Mouse (Mus musculus) liver, embryonic 14.5 days (tissue): Measurements from ENCODE around the gene Pgs1. TPM values are rescaled to one million over a fixed set of nuclear protein-coding genes. Genes with fewer than 3 reads are reported as not detected.

Experiments used
- ATAC-seq: fragments of 200-750 bp; cut with Nextera tagmentation; 2 replicates; pipeline ENCODE4 v1.8.0; 2017; ENCODE audit warnings: moderate number of reproducible peaks, mild to moderate bottlenecking, moderate library complexity; ENCODE audit not compliant: insufficient read depth
- DNase-seq, 3 experiments: peaks; one replicate each; pipeline ENCODE4 v3.0.0-alpha.2; 2012 to 2013; ENCODE audit warnings: low read depth in 3 of 3, low spot score in 3 of 3
- H3K27ac ChIP-seq: fragments of 300-500 bp; sonication (generic); 2 replicates; pipeline ENCODE4 v1.5.1; 2014; ENCODE audit warnings: moderate library complexity, mild to moderate bottlenecking, control low read depth, inconsistent platforms
- H3K27me3 ChIP-seq: fragments of 300-500 bp; sonication (generic); 2 replicates; pipeline ENCODE4 v1.6.1; 2014; ENCODE audit warnings: mild to moderate bottlenecking, low read length, moderate library complexity; ENCODE audit not compliant: control insufficient read depth, insufficient read depth
- H3K36me3 ChIP-seq: fragments of 300-500 bp; sonication (generic); replicated peaks from 2 replicates; pipeline ENCODE4 v1.6.1; 2014; ENCODE audit warnings: low read depth; ENCODE audit not compliant: control insufficient read depth, insufficient read depth
- H3K4me1 ChIP-seq, 2 experiments: fragments of 200-500 bp in 1 of 2; fragments of 300-500 bp in 1 of 2; sonication (generic) in 1 of 2; replicated peaks; 2 replicates each; pipeline ENCODE4 v1.6.1; 2012 to 2014; ENCODE audit warnings: antibody characterized with exemption in 1 of 2, inconsistent platforms in 1 of 2, low read length in 1 of 2; ENCODE audit not compliant: control insufficient read depth in 2 of 2, insufficient read depth in 2 of 2
- H3K4me2 ChIP-seq: fragments of 300-500 bp; sonication (generic); 2 replicates; pipeline ENCODE4 v1.6.1; 2014; ENCODE audit warnings: low read depth, mild to moderate bottlenecking, control low read depth, moderate library complexity
- H3K4me3 ChIP-seq, 2 experiments: fragments of 200-500 bp in 1 of 2; fragments of 300-500 bp in 1 of 2; sonication (generic) in 1 of 2; 2 replicates each; pipeline ENCODE4 v1.5.1; 2012 to 2014; ENCODE audit warnings: low read depth in 2 of 2, low read length in 2 of 2, mild to moderate bottlenecking in 2 of 2, control low read depth in 1 of 2, inconsistent platforms in 1 of 2, moderate library complexity in 1 of 2; ENCODE audit not compliant: insufficient read depth in 1 of 2
- H3K9ac ChIP-seq: fragments of 300-500 bp; sonication (generic); replicated peaks from 2 replicates; pipeline ENCODE4 v1.6.1; 2014; ENCODE audit warnings: mild to moderate bottlenecking, control low read depth, moderate library complexity
- H3K9me3 ChIP-seq: fragments of 300-500 bp; sonication (generic); 2 replicates; pipeline ENCODE4 v1.6.1; 2016; ENCODE audit warnings: low read length, mixed read lengths; ENCODE audit not compliant: control insufficient read depth
- CTCF ChIP-seq: IDR thresholded peaks from 2 replicates; pipeline ENCODE4 v1.5.1; 2016; ENCODE audit warnings: antibody characterized with exemption, low read depth, control low read depth
- EP300 ChIP-seq: IDR thresholded peaks from 2 replicates; pipeline ENCODE4 v1.6.1; 2016; ENCODE audit warnings: antibody characterized with exemption, low read depth
- WGBS: fragments of 180-500 bp; shearing (Covaris S2); extraction: QIAGEN DNeasy Blood & Tissue Kit; methylation state at CpG from one replicate; pipeline ENCODE4 v1.1.7; 2014; ENCODE audit not compliant: insufficient replicate concordance; 5-methylcytosine and 5-hydroxymethylcytosine counted together
- polyA plus RNA-seq, 2 experiments: library from polyadenylated mRNA; depleted of rRNA in 1 of 2; stranded (reverse) in 1 of 2; unstranded in 1 of 2; fragments of >200 nt; fragmentation: Nextera tagmentation in 1 of 2; extraction: Ambion mirVana in 1 of 2; gene quantifications; 2 replicates each; pipeline versions ENCODE4 v1.2.1 to v1.2.3; 2012 to 2014

The Pgs1 gene
- polyA plus RNA-seq, 2 experiments, result 11.2 to 12.9 TPM

DNA sequence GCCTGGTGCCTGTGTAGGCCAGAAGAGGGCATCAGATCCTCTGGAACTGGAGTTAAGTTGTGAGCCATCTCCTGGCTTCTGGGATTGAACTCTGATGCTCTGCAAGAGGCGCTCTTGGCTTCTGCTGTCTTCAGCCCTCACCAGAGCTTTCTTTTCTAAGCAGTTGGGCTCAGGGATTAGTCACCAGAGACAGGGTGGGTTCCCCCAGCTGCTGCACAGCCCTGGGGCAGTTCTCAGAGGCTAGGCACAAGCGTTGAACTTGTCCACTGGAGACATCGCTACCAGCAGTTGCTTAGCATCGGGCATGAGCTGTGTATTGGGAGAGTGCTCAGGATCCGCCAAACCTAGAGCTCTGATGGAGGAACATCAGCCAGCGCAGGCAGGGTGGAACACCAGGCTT is 43.1 kb downstream of the Pgs1 start:
- Histone ChIP-seq H3K9me3 (no peaks in the 10 kb centered on the region), H3K27ac (no peak overlapping the region), H3K36me3 (no peaks in the 10 kb centered on the region), H3K9ac (no peak overlapping the region), H3K4me1 (no peaks in the 10 kb centered on the region), H3K27me3 (no peaks in the 10 kb centered on the region), H3K4me3 (no peak overlapping the region), H3K4me2 (no peak overlapping the region)
- DNase-seq, result no peak
- no peak for ATAC-seq
- TF ChIP-seq EP300 (no peak), CTCF (no peak)
- 83% methylated on average over 6 of the region's 6 CpGs for WGBS

DNA sequence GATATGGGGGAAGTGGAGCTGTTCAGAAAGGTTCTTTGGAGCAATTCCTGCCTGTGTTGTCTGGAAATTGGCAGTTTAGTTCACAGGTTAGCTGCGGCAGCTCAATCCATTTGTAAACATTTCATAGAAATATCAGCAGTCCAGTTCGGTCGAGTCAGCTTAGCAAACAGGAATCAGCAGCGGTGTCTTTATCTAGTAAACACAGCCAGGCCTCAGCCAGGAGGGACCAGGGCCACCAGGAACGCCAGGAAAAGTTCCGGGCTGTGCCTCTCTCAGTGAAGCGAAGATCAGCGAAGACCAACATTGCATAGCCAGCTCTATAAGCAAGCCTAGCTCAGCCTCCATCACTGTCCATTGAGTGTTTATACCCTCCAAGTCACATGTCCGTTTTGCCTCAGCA is 45.0 kb downstream of the Pgs1 start:
- ATAC-seq, result no peak
- no peak for DNase-seq
- 78% methylated on average over 9 of the region's 9 CpGs for WGBS

DNA sequence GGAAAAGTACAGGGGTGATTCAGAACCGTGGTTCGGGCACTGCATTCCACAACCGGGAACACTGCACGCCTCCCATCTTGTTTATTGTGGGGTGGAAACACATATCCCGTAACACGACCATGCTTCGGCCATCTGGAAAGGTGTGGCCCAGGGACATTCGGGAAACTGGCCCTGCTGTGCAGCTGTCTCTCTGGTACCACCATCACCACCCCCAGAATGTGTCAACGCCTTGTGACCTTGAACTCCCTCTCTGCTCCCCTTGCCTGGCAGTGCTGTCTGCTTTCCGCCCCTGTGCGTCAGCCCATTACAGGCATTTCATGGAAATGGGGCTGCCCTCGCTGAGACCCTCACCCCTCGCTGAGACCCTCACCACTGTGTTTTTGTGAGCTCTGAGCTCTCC is 48.3 kb downstream of the Pgs1 start:
- TF ChIP-seq CTCF (no peak), EP300 (no peak)
- Histone ChIP-seq H3K4me3 (no peak overlapping the region), H3K27ac (no peak overlapping the region), H3K4me2 (no peak overlapping the region), H3K27me3 (no peaks in the 10 kb centered on the region), H3K36me3 (no peaks in the 10 kb centered on the region), H3K9me3 (no peaks in the 10 kb centered on the region), H3K9ac (no peak overlapping the region), H3K4me1 (no peaks in the 10 kb centered on the region)
- WGBS, result 68% methylated on average over 13 of the region's 13 CpGs
- no peak for ATAC-seq
- no peak for DNase-seq

More for the DNA sequence above, 45.0 kb downstream of the Pgs1 start:
- H3K4me1 ChIP-seq, result no peaks in the 10 kb centered on the region
- H3K27ac ChIP-seq, result no peak overlapping the region
- no peak for TF ChIP-seq EP300
- TF ChIP-seq CTCF, result no peak
- no peaks in the 10 kb centered on the region for H3K36me3 ChIP-seq
- H3K27me3 ChIP-seq, result no peaks in the 10 kb centered on the region
- no peak overlapping the region for H3K9ac ChIP-seq
- no peaks in the 10 kb centered on the region for H3K9me3 ChIP-seq
- H3K4me2 ChIP-seq, result no peak overlapping the region
- H3K4me3 ChIP-seq, result no peak overlapping the region

DNA sequence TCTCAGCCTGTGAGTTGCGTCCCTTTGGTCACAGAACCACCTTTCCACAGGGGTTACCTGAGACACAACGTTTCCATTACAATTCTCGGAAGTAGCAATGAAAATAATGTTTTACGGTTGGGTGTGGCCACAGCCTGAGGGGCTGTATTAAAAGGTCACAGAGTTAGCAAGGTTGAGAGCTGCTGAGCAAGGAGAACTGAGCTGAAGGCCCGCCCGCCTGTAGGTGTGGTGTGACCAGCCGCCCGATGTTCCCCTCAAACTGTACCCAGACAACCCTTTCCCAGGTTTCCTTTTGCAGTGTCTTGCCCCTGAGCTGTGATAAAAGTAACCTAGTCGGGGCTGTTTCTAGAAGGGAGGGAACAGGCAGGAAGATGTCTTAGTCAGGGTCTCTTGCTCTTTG is 49.0 kb downstream of the Pgs1 start:
- no peak overlapping the region for H3K27ac ChIP-seq
- H3K4me2 ChIP-seq, result no peak overlapping the region
- H3K9ac ChIP-seq, result no peak overlapping the region
- H3K4me3 ChIP-seq, result no peak overlapping the region
- TF ChIP-seq CTCF (no peak), EP300 (no peak)
- ATAC-seq (no peak), DNase-seq (no peak)
- H3K4me1 ChIP-seq, result no peaks in the 10 kb centered on the region
- no peaks in the 10 kb centered on the region for H3K27me3 ChIP-seq
- H3K9me3 ChIP-seq, result no peaks in the 10 kb centered on the region
- no peaks in the 10 kb centered on the region for H3K36me3 ChIP-seq
- 51% methylated on average over 9 of the region's 9 CpGs for WGBS

DNA sequence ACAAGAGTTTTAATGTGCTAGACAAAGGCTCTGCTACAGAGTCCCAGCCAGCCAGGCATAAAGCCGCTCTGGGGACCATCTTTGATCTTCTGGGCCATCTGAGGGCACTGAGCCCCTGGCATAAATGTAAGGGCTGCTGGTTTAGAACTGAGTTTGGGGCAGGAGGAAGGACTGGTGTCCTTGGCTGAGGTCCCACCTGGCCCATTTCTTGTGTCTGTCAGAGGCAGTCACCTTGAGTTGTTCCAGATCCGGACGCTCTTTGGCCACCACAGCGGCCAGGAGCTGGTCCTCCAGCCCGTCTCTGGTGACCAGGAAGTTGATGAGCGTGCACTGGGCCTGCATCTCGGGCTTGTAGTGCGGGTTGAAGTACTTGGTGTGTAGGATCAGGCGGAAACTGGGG is 56.7 kb downstream of the Pgs1 start:
- Histone ChIP-seq H3K4me3 (no peak overlapping the region), H3K9me3 (no peaks in the 10 kb centered on the region), H3K4me2 (no peak overlapping the region), H3K27ac (no peak overlapping the region), H3K4me1 (no peaks in the 10 kb centered on the region), H3K36me3 (no peaks in the 10 kb centered on the region), H3K9ac (no peak overlapping the region), H3K27me3 (no peaks in the 10 kb centered on the region)
- DNase-seq, result no peak
- TF ChIP-seq EP300 (no peak), CTCF (no peak)
- WGBS, result 69% methylated on average over 9 of the region's 9 CpGs
- ATAC-seq, result no peak
